Mouse (Mus musculus) thymus, postnatal 25 days (tissue): ENCODE data around the gene Luzp1.

Source experiments
- DNase-seq: peaks from one replicate; pipeline ENCODE4 v3.0.0; 2022

Gene Luzp1

GRCm38 (mm10) chr4:136553108-136553507, 83.5 kb downstream of the Luzp1 start:
- no peak for DNase-seq

- DNase-seq, result no peak
Measured at GRCm38 (mm10) chr4:136557638-136558037, 88.1 kb downstream of the Luzp1 start.

DNA sequence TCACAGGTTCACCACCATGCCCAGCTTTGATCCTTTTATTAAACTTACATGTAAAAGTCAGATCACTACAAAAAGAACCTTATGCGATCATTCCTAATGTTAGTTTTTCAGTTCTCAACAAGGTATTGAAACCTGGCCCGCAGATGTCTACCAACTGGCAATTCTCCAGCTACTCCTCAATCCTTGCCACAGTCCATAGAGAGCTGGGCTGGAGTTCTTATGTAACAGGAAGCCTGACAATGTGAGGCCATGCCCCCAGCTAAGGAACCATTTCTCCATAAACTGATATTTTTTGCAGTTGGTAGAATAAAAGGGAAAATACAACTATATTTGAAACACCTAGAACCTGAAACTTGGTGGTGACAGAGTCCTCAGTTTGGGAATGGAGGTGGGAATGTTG, 90.1 kb downstream of the Luzp1 start:
- no peak for DNase-seq

DNA sequence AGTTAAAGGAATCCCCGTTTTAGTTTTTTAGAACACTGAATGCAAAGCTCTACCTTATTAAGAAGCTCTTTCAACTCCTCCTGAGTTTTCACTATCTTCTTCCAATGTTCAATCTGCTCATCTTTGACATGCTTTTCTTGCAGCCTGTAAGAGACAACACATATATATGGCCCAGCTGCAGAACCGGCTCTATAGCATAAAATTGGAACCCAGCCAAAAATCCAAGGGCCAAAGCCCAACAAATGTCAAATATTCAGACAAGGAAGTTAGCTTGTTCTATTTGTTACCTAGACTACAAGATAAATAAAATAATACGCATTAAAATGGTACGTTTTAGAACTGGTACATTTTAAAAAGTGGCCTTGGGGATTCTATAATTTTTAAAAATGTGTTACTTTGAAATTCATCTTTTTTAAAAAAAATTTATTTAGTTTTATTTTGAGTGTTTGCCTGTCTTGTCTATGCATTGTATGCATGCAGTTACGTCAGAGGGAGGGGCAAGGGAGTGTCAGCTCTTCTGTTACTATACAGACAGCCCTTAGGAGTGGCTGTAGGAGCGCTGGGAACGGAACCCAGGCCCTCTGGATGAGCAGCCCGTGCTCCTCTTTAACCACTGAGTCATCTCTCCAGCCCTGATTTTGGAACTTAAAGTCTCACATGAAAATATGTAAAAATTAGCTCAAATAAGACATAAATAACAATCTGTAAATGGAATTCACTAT, 90.9 kb downstream of the Luzp1 start:
- no peak for DNase-seq

GRCm38 (mm10) chr4:136562755-136563154, 93.2 kb downstream of the Luzp1 start:
- no peak for DNase-seq

DNA sequence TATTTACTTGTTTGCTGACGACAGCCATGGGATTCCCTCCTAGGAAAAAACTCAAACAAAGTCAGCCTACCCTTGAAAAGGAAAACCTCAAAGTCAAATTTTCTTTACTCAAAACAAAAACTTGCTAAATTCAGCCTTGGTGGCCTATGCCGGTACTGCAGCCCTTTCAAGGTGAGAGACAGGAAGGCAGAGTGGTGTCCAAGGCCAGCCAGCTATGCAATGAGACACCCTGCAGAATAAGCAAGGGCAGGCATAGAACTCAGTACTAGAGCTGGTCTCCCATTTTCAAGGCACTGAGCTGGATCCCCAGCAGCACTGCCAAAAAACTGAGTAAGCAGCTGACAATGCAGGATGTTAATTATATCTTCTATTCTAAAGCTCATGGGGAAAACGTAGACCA, 99.1 kb downstream of the Luzp1 start:
- no peak for DNase-seq

DNA sequence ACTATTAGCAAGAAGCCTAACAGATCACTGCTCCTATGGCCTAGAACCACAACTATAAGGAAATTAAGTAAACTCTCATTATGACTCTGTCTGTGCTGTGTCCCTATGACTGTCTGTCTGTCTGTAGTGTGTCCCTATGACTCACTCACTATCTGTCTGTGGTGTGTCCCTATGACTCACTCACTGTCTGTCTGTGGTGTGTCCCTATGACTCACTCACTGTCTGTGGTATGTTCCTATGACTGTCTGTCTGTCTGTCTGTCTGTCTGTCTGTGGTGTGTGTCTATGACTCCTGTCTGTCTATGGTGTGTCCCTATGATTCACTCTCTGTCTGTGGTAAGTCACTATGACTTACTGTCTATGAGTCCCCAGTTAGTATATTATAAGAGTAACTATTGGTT, 100.4 kb downstream of the Luzp1 start:
- no peak for DNase-seq

DNA sequence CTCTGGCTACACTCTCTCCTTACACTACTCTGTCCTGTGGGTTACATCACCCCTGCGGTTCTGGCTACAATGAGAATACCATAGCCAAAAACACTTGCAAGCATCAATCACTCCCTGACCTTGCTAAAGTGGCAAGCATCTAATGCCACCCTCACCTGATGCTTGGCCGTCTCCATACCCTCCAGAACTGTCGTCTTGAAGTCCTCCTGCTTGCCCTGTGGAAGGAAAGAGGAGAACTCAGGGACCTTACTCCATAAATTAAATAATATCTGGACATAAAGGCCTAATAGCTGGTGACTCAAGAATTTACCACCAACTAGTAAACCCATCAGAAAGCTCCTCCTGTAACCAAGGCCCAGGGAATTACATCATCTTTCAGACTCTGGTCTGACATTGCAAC, 112.3 kb downstream of the Luzp1 start:
- no peak for DNase-seq

GRCm38 (mm10) chr4:136587221-136587827, 117.8 kb downstream of the Luzp1 start:
- DNase-seq, result no peak

DNA sequence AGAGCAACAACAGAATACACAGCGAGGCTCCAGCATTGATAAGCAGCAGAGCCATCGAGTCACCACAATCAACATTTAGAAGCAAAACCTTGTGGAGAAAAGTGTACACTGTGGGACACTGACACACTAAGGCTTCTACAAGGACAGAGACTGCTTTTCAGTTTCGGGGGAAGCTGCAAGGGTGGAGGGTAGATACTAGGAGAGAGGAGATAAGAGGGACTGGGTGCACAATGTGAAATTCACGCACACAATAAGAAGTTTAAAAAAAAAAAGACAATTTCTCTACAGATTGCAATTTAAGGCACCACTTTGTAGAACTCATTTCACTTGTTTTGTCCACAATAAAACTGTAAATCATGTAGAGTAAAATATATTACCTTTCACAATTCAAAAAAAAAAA, 118.4 kb downstream of the Luzp1 start:
- no peak for DNase-seq

GRCm38 (mm10) chr4:136592111-136592510, 122.5 kb downstream of the Luzp1 start:
- no peak for DNase-seq

GRCm38 (mm10) chr4:136594006-136594405, 124.4 kb downstream of the Luzp1 start:
- DNase-seq, result no peak

- DNase-seq, result no peak
Measured at GRCm38 (mm10) chr4:136595221-136595620, 125.7 kb downstream of the Luzp1 start.

- peak; percentile 4 for DNase-seq
Measured at GRCm38 (mm10) chr4:136598268-136598876, 128.8 kb downstream of the Luzp1 start.

GRCm38 (mm10) chr4:136599869-136600268, 130.3 kb downstream of the Luzp1 start:
- DNase-seq, result no peak

DNA sequence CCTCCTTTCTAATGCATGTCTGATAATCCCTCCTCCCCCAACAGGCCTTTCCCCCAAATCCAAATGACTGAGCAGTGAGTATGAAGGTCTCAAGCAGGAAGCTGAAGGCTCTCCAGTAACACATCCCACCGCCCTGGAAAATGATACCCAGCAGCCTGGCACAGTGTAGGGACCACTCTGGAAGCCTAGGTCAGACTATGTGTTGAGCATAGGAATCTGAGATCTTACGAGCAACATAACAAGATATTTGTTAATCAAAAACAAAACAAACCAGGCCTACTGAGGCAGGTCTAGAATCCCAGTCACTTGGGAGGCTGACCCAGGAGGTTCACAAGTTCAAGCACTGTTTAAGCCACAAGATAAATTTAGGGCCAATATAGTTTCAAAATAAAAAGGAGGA, 131.0 kb downstream of the Luzp1 start:
- no peak for DNase-seq

GRCm38 (mm10) chr4:136601476-136601875, 131.9 kb downstream of the Luzp1 start:
- peak; percentile 34 for DNase-seq

- DNase-seq, result peak; percentile 66
Measured at GRCm38 (mm10) chr4:136602018-136602554, 132.5 kb downstream of the Luzp1 start.

DNA sequence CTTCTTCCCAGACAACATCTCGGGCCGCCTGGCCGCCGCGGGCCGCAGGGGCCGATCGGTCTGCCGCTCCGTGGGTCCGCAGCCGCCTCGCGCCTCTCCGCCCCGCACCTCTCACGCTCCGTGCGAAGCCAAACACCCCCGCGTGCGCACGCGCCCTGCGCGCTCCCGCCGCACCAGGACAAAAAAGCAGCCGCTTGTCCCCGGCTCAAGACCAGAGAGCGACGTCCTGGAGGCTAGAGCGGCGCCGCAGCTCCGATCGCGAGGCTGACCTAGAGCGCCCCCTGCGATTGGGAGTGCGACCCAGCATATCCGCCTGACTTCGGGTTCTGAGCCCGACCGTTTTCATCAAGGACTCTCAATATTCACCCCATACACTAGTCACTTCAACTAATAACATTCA, 133.0 kb downstream of the Luzp1 start, which contains the start of gene Kdm1a:
TSS of gene Kdm1a (minus strand) at position 156 of the 400 bp plus-strand sequence.
- peak; percentile 95 for DNase-seq
